In genomic region chr2:48520535-48520971, GRCm38 (mm10) we compare ENCODE assay signal across 15 mouse cellular contexts.
DNase-seq lines count a peak whose midpoint lies in the region; ATAC-seq lines count a peak whose summit lies in the region.
"Had no signal": no experiment of that assay in that cellular context is flagged by ENCODE, and none has a peak within 500 bp of the region (broad histone marks: within the 10 kb centered on the region; RNA-seq: fewer than 3 reads in every experiment).

No protein-coding gene starts in this region.

- H3K4me3 ChIP-seq in neural tube, embryonic 15.5 days (replicated peaks), result no peak overlapping the region
- no peak overlapping the region for H3K4me3 ChIP-seq in limb, embryonic 15.5 days
- no peak overlapping the region for H3K4me3 ChIP-seq in forebrain, embryonic 12.5 days (replicated peaks)
- H3K4me3 ChIP-seq: heart, adult 2 months; liver, embryonic 12.5 days; stomach, embryonic 15.5 days had no signal

- no peak overlapping the region for H3K27ac ChIP-seq in neural tube, embryonic 15.5 days (replicated peaks)
- peak overlapping the region; percentile 47; the same call in 1 of the 2 replicates for H3K27ac ChIP-seq in limb, embryonic 15.5 days
- no peak overlapping the region for H3K27ac ChIP-seq in forebrain, embryonic 12.5 days
- H3K27ac ChIP-seq: heart, adult 2 months; liver, embryonic 12.5 days; stomach, embryonic 15.5 days had no signal

- peak; percentile 17 for DNase-seq in neural tube, embryonic 10.5 days (ENCODE audit: extremely low spot score, low spot score)
- peak; percentile 65 for DNase-seq in gastrocnemius, adult 18-20 months (ENCODE audit: low spot score)
- no peak for DNase-seq in urinary bladder, adult 18-20 months (ENCODE audit: low spot score in 2 of 2)
- DNase-seq in testis, postnatal 10 days (ENCODE audit: low spot score), result no peak
- DNase-seq: adrenal gland, adult 2 months; cerebellum, postnatal 14 days; kidney, postnatal 4 days had no signal

- no peak overlapping the region for H3K4me2 ChIP-seq in neural tube, embryonic 15.5 days
- H3K4me2 ChIP-seq in limb, embryonic 15.5 days, result no peak overlapping the region
- no peak overlapping the region for H3K4me2 ChIP-seq in forebrain, embryonic 12.5 days
- H3K4me2 ChIP-seq: liver, embryonic 12.5 days; stomach, embryonic 15.5 days had no signal

- no peak overlapping the region for H3K9ac ChIP-seq in neural tube, embryonic 15.5 days (replicated peaks)
- no peak overlapping the region for H3K9ac ChIP-seq in limb, embryonic 15.5 days
- no peak overlapping the region for H3K9ac ChIP-seq in forebrain, embryonic 12.5 days
- H3K9ac ChIP-seq: liver, embryonic 12.5 days; stomach, embryonic 15.5 days had no signal

- no peak for ATAC-seq in neural tube, embryonic 15.5 days (ENCODE audit: low FRiP score)
- ATAC-seq in limb, embryonic 15.5 days (ENCODE audit: insufficient number of reproducible peaks, low FRiP score, low TSS enrichment, low read depth), result peak; percentile 75
- no peak for ATAC-seq in forebrain, embryonic 12.5 days (ENCODE audit: low FRiP score)
- no peak for ATAC-seq in erythroblast, adult 5-6 weeks (replicated peaks; ENCODE audit: low FRiP score, poor library complexity, severe bottlenecking)
- ATAC-seq: intestine, embryonic 16.5 days; liver, embryonic 12.5 days had no signal

- no peaks in the 10 kb centered on the region for H3K4me1 ChIP-seq in neural tube, embryonic 15.5 days
- H3K4me1 ChIP-seq in limb, embryonic 15.5 days, result 0 out of 2 replicates have a peak, but pooled peaks cover 2% of the 10 kb centered on the region
- no peaks in the 10 kb centered on the region for H3K4me1 ChIP-seq in forebrain, embryonic 12.5 days
- H3K4me1 ChIP-seq: liver, embryonic 12.5 days; stomach, embryonic 15.5 days had no signal

- WGBS in neural tube, embryonic 15.5 days, result 56% methylated on average over 2 of the region's 2 CpGs
- WGBS in limb, embryonic 15.5 days, result 20% methylated on average over 2 of the region's 2 CpGs
- 70% methylated on average over 2 of the region's 2 CpGs for WGBS in forebrain, embryonic 12.5 days

- no peaks in the 10 kb centered on the region for H3K27me3 ChIP-seq in neural tube, embryonic 15.5 days (replicated peaks)
- no peaks in the 10 kb centered on the region for H3K27me3 ChIP-seq in limb, embryonic 15.5 days
- H3K27me3 ChIP-seq in forebrain, embryonic 12.5 days, result no peaks in the 10 kb centered on the region
- H3K27me3 ChIP-seq: liver, embryonic 12.5 days; stomach, embryonic 15.5 days had no signal

- H3K36me3 ChIP-seq in neural tube, embryonic 15.5 days, result no peaks in the 10 kb centered on the region
- H3K36me3 ChIP-seq in limb, embryonic 15.5 days, result no peaks in the 10 kb centered on the region
- H3K36me3 ChIP-seq in forebrain, embryonic 12.5 days (replicated peaks), result no peaks in the 10 kb centered on the region
- H3K36me3 ChIP-seq: liver, embryonic 12.5 days; stomach, embryonic 15.5 days had no signal

- H3K9me3 ChIP-seq in neural tube, embryonic 15.5 days (replicated peaks), result no peaks in the 10 kb centered on the region
- no peaks in the 10 kb centered on the region for H3K9me3 ChIP-seq in limb, embryonic 15.5 days
- no peaks in the 10 kb centered on the region for H3K9me3 ChIP-seq in forebrain, embryonic 12.5 days
- H3K9me3 ChIP-seq: liver, embryonic 12.5 days; stomach, embryonic 15.5 days had no signal

Comparison
In these comparisons a context has a peak if more than half of its experiments do, and no peak if none do; other contexts are left out.
1. DNase-seq: peak in neural tube, embryonic 10.5 days (single experiment) and gastrocnemius, adult 18-20 months (single experiment); none in urinary bladder, adult 18-20 months (0 of 2) and testis, postnatal 10 days (single experiment).